Mouse (Mus musculus): Measurements from ENCODE around the gene Clmp.
"Not testable (repeated sequence)": the region's sequence is repeated elsewhere in the genome, so short reads cannot be mapped to it uniquely, and the experiment has no call there.

Gene Clmp

DNA sequence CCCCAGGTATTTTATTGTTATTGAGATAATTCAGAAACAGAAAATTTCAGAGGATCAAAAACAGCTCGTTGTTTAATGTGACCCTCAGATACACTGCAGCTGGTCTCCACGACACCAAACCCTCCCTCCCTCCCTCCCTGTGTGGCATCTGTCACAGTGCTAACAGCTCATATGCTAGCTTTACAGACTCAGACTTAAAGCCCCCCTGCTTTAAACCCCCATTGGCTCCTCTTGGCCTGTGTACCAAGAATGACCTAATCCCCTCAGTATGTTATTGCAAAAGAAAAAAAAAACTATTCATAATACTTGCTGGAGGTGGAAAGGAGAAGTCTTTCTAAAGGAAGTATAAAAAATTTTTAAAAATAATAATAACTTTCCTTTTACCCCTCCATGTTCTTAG, 46.5 kb downstream of the Clmp start:
- DNase-seq = no peak

DNA sequence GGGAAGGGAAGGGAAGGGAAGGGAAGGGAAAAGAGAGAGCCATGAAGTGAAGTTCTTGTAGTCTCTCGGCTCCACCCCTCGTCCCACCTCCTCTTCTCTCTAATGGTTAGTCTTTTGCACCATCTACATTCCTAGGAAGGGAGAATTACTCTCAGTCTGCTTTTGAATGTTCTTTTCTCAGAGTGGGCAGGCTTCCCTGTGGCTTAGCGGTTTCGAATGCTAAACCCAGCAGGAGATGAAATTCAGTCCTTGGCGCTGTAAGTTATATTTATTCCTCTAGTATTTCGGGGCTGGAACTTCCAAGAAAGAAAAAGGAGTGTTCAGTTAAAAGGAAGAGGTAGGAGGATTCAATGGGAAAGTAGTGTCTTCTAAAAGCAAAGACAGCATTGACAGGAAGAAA, 51.4 kb downstream of the Clmp start:
- no peak for DNase-seq

DNA sequence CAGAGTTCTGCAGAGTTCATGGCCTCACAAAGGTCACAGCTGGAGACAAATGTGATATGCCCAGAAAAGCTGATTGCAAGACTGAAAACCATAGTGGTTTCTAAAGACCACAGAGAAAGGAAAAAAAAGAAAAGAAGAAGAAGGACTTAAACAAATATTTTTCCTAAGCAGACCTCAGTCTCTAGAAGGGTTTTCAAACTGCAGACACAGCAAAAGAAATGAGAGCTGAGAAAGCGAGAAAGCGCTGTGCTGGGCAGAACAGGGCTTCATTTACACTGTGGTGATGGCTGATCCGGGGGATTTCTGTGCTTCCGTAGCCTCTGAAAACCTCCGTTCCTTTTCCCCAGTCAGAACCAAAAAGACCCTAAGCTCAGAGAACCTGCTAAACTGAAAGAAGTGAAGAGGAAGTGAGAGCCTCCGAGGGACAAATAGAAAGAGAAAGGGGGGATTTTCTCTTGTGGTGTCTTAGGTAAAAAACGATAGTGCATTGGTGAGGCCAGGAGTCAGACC, 57.8 kb downstream of the Clmp start:
- no peak for DNase-seq

DNA sequence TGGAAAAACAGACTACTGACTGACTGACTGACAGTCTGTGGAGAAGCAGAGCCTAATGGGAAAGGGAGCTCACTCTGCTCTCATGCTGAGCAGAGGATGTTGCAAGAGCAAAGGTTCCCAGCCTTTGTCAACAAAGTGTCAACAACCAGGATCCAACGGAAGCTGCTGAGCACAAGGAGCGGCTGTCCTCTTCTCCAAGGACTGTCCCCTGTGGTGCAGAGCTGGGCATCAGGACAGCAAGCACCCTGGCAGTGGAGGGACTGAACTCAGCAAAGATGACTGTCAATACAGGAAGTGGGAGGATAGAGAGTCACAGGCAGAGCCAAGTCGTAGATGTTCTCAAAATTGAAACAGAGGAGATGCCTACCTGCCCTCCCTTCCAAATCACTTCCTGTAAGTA, 58.5 kb downstream of the Clmp start:
- DNase-seq = peak; percentile 11

DNA sequence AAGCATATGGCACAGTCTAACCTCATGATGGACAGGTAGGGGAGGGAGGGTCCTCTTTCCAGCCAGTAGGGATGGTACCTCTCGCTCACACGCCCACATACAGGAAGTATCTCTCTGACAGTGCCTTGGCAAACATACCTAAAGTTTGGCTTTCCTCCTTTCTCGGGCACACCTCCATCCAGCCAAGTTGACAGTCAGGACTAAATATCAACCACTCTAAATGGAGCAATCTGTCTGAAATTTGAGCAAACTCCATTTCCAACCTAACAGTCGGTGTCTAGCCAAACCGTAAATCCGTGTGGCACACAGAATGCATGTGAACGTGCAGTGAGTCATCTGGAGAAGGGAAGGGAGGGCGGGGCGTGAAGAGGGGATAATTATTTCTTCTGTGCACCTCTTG, 61.0 kb downstream of the Clmp start:
- no peak for DNase-seq

DNA sequence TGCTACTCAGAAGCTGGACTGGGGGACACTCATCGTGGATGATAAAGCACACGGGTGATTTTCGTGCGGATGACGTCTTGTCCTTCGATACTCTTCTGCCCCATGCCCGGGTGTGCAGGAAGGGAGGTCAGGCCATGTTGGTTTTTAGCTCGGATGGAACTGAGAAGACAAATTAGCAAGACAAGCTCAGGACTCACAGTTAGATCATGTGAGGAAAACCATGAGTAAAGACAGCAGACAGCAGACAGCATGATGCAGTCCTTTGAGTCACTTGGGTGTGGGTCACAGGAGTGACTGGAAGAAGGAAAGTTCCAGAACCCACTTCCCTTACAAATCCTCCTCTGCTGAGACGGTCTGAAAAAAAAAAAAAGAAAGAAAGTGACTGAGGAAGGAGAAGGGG, 61.5 kb downstream of the Clmp start:
- DNase-seq = no peak

DNA sequence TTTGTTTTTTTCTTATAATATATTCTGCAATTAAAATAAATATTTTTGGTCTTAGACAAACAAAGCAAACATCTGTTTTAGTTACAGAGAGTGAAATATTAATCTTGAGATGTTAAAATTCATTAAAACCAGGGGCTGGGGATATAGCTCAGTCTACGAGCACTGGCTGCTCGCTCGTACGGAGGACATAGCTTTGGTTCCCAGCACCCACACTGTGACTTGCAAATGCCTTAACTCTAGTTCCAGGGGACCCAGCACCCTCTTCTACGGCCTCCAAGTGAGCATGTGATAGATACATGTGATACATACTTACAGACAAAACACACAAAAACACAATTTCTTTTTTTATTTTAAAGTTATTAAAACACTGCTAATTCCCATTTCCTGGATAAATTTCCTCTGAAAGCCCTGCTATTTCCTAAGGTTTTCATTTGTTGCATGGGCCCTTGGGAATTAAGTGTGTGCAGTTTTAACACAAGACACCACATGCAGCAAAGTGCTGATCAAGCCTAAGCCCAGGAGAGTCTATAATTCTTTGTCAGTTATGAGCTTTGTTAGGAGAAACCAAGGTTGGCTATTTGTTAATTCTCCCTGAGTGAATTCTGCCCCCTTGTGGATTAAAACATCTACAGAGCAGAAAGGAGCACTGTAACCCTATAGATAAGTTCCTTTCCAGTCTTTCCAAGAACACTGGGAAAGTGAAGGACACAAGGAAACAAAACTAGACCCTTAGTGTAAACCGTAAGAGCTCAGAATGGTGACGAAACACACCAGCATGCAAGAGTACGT, 64.3 kb downstream of the Clmp start:
- peak; percentile 10 for DNase-seq

DNA sequence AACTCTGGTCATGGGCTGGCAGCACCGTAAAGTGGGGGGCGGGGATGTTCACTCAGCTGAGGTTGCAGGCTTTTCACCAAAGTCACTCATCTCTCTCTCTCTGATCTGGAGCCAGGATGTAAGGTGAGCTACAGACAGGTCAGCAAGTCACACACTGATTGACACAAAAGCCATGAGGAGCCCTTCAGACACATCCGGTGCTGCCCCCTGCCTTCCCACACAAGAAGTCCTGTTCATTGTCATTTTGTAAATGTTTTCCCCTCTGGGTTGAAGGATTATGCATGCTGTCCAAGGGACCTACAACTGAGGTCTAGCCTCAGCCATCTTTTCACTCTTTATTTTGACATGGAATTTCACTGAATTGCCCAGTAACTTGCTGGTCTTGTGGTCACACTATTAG, 66.0 kb downstream of the Clmp start:
- DNase-seq = no peak

DNA sequence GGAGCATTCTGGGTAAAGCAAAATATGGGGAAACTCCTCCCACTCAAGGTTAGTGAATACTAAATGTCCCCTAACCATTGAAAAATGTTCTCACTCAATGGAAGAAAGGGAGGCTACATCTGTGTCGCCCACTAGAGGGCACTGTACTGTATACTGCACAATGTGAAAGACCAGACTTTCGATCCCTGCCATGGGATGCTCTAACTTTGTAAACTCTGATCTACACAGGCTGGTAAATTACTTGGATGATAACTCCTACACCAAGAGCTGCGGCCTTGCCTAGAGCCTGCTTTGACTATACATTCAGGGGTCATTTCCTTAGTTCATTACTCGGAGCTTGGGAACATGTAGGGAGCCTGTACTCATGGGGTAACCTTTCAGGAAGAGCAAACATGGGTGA, 70.6 kb downstream of the Clmp start:
- peak; percentile 65 for DNase-seq

DNA sequence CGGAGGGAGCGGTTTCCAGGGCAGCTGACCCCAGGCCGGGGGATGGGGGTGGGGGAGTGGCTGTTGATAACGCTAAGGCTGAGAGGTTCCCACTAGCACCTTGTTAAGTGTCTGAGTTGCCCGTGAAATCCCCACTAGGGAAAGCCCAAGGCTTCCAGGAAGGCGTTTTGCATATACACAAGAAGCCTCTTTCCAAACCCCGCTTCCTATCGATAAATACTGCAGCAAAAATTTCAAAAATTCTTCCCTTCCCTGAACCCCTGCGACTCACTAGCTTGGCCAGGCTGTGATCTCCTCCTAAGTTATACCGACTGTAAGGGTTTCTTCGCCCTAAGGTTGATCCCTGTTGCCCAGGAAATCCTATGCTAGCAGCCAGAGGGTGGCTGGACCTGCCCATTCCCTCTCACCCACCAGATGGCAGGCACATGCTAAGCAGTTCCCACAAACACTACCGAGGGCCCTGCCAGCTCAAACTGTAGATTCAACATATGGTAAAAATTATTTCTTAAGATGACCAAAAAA, 71.4 kb downstream of the Clmp start:
- peak; percentile 40 for DNase-seq

DNA sequence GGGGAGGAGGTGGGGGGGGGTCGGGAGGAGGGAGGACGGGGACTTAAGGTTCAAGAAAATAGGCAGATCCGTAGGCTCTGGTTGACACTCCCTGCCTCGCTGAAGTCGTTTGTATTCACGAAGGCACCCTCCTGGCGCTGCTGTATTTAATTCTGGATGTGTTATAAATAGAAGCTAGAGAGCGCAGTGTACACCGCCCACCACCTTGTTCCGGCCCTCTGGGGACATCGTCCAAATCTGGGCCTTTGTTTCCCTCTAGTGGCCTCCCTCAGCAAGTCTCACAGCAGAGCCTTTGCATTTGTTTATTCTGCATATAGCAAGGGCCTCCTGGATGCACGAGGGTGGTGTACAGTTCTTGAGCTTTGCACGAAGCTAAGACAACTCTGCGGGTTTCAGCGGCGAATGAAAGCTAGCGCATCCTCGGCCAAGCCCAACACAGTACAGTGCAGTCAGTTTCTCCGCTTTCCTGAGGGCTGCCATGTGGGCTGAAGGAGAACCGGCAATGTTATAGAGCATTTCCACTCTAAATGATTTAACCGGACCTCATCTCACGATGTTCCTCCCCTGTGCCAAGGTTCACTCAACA, 72.0 kb downstream of the Clmp start:
- peak; percentile 66 for DNase-seq

DNA sequence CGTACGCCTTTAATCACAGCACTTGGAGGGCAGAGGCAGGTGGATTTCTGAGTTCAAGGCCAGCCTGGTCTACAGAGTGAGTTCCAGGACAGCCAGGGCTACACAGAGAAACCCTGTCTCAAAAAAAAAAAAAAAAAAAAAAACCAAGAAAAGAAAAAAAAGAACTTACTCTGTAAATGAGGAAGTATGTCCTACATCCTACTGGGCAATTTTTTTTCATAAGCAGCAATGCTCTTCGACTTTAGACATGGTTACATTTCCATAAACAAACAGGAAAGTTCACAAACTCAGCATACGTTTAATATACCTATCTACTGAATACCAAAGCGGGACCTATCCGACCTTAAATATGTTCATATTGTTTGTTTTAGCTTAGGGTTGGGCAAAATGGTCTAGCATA, 76.6 kb downstream of the Clmp start:
- DNase-seq = no peak

DNA sequence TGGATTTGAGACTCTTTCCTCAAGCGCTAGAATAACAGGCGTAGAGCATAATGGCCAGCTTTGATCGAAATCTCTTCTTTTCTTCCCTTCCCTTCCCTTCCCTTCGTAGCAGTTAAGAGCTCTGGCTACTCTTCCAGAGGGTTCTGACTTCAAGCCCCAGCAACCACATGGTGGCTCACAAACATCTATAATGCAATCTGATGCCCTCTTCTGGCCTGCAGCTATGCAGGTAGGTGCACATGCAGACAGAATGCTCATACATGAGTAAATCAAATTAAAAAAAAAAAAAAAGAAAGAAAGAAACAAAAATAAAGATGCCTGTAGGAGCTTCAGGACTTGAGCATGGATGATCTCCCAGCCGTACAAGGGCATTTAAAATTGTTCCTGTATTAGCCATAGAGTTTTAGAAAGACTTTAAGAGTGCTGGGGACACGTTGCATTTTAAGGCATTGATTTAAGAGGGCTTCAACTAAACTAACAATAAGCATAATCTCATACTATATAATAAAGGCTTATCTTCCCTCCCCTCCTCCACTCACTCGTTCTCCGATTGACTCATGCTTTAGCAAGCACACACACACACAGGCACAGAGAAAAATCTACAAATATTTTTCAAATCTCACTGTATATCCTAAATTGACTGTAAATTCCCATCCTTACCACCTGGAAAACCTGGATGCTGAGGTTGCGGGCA, 79.3 kb downstream of the Clmp start:
- DNase-seq = no peak

DNA sequence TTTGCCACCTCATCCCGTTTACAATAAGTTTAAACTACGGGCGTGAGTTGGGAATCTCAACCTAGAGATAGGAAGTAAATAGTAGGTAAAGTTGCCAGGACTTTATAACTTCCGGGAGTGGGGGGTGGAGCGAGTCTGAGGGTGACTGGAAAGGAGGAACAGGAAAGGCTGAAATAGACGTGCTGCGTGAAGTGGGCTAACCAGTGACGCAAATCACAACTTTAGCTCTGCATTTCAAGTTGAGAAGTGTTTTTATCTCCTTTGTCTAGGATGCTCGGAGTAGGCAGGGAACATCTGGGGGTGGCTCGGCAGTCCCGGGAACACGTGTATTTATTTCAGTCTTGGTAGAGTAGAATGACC, 79.8 kb downstream of the Clmp start:
- no peak for DNase-seq

DNA sequence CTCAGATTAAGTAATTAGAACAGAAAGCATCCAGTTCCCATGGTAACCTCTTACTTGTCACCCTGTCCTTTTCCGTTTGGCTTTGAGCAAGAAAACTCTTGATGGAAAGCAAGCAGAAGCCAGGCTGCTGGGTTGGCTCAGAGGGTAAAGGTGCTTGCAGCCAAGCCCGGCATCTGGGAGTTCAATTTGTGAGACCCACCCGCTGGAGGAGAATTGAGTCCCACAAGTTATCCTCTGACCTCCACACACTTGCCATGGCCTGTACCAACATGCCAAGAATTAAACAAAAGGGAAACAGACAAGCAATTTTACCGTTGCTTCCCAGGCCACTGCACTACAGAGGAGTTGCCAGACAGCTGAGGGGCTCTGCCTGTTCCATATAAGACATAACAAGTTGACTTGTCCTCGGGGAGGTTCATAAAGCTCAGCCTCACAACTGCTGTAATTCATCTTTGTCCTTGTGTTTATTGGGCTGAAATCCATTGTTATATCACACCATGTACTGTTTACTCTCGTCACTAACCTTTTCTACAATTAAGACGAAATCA, 80.4 kb downstream of the Clmp start:
- DNase-seq = no peak

DNA sequence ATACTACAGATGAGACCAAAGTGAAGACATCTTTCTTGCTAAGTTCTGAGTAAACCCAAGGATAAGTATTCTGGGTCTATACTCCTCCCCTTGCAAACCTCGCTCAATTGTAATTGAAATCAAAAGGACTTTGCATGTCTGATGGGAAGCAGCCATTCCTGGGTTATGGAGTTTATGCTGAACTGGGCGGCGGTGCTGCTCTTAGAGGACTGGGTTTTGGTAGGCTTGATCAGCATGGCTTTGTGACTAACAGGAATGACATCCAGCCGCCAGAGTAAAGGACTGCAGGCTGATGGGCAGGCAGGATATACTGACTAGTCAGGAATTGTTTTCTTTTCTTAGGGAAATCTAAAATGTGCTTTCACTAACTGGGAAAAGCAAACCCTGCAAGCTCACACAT, 82.2 kb downstream of the Clmp start:
- DNase-seq = no peak

DNA sequence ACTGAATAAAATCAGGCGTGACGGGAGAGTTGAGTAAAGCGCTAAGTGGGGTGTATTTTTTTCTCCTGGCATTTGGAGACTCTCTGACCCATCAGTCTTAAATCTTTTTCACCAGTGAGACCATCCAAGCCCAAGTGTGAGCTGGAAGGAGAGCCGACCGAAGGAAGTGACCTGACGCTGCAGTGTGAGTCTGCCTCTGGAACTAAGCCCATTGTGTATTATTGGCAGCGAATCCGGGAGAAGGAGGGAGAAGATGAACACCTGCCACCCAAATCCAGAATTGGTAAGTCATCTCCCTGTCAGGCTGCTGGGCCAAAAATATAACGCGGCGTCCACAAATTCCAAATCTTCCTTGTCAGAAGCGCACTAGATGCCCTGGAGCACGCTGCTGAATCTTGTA, 86.5 kb downstream of the Clmp start:
- no peak for DNase-seq

DNA sequence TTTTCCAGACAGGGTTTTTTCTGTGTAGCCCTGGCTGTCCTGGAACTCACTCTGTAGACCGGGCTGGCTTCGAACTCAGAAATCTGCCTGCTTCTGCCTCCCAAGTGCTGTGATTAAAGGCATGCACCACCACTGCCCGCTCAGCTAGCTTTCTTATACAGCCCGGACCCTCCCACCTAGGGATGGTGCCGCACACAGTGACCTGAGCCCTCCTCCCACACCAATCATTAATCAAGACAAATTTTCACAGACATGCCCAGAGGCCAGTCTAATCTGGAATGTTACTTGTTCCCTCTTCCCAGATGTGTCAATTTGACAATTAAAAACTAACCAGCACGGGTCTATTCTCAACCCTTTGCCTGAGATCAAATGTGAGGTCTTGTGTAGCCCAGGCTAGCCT, 87.4 kb downstream of the Clmp start:
- DNase-seq = not testable (repeated sequence)

DNA sequence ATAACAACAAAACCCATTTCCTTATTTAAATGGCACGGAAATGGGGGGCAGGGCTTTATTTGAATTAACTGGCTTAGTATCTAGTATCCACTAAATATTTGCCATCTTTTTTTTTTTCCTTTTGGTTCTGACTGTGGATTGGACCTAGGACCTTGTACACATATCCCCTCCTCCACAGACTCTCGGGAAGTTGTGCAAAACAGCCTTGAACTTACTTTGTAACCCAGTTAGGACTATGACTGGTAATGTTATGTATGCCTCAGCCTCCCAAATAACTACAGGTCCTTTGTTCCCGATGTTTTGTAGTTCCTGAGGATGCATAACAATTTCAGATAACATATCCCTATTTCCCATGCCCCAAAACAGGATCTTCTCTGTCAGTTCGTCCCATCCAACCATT, 88.1 kb downstream of the Clmp start:
- no peak for DNase-seq

DNA sequence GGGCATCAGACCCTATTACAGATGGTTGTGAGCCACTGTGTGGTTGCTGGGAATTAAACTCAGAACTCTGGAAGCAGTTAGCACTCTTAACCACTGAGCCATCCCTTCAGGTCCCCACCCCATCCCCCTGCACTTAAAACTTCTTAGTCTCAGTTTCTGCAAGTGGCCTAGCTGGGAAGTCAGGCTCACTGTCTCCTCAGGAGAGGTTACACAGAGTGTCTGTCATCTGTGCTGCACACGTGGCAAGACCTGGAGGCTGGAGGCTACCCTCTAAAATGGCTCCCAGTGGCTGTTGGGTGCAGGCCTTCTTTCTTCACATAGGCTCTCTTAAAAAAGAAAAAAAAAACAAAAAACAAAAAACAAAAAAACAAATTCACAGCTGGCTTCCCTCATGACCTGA, 90.3 kb downstream of the Clmp start:
- no peak for DNase-seq

DNA sequence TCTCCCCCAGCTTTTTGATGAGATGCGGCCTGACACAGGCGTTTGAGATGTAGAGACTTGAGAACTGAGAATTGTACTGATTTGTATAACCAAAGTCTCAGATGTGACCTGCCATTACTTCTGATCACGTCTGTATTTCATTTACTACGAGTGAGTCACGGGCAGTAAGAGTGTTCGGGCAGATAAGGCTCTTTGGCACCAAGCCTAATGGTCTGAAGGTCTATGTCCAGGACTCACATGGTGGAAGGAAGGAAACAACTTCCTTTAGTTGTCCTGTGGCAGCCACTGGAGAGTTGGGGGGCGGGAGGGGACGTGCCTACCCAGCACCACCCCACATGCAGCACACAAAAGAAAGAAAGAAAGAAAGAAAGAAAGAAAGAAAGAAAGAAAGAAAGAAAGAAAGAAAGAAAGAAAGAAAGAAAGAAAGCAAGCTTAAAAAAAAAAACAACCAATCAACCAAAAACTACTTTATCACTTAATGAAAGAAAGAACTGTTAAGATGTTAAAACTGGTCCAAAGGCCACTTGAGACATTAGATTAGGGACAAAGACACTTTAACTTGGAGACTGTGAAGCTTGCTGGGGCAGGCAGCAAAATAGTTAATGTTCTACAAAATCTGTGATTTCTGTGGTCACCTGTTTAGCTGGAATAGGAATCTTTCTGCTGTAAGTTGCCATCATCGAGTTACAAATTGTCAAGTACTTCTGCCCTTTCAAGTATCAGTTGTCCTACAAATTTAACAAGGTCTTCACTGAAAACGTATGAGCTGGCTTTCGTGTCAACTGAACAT, 90.9 kb downstream of the Clmp start:
- no peak for DNase-seq

DNA sequence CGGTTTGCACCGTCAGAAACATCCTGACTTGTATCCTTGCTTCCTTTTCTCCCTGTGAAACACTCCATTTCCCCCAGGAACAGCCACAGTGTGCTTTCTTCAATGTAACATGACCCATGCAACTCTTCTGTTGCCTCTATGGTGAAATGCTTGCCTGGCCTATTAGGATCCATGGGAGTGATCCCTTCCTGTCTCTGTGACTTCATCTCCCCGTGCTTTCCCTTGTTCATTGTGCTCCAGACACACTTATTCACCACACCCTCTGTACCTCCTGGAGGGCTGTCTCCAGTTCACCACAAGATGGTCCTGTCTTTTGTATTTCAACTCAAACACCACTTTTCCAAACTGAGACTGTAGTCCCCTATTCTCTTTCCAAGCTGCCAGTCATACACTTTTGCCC, 94.3 kb downstream of the Clmp start:
- DNase-seq = no peak

All from thymus, postnatal 14 days (tissue).